Mouse (Mus musculus) forebrain, embryonic 10.5 days (tissue): ENCODE data around the gene B4galnt2. TPM values are rescaled to one million over a fixed set of nuclear protein-coding genes. Genes with fewer than 3 reads are reported as not detected.
"Not testable (repeated sequence)": the region's sequence is repeated elsewhere in the genome, so short reads cannot be mapped to it uniquely, and the experiment has no call there.

Experiments
- DNase-seq: peaks from one replicate; pipeline ENCODE4 v3.0.0-alpha.2; 2017; ENCODE audit warnings: low spot score; ENCODE audit errors: extremely low spot score
- H3K27ac ChIP-seq: fragments of 300-500 bp; sonication (generic); 2 replicates; pipeline ENCODE4 v1.5.1; 2016; ENCODE audit warnings: mild to moderate bottlenecking
- H3K27me3 ChIP-seq: fragments of 300-500 bp; sonication (generic); 2 replicates; pipeline ENCODE4 v1.6.1; 2016; ENCODE audit warnings: mild to moderate bottlenecking; ENCODE audit not compliant: poor library complexity, severe bottlenecking
- H3K36me3 ChIP-seq: fragments of 300-500 bp; sonication (generic); replicated peaks from 2 replicates; pipeline ENCODE4 v1.6.1; 2016; ENCODE audit warnings: mild to moderate bottlenecking, moderate library complexity
- H3K4me1 ChIP-seq: fragments of 300-500 bp; sonication (generic); 2 replicates; pipeline ENCODE4 v1.6.1; 2016
- H3K4me3 ChIP-seq: fragments of 300-500 bp; sonication (generic); 2 replicates; pipeline ENCODE4 v1.5.1; 2016; ENCODE audit warnings: mild to moderate bottlenecking, moderate library complexity
- H3K9me3 ChIP-seq: fragments of 300-500 bp; sonication (generic); 2 replicates; pipeline ENCODE4 v1.6.1; 2016; ENCODE audit warnings: mild to moderate bottlenecking, moderate library complexity
- WGBS: fragments of 180-500 bp; shearing (Covaris S2); methylation state at CpG from one replicate; pipeline ENCODE4 v1.1.7; 2016; 5-methylcytosine and 5-hydroxymethylcytosine counted together
- polyA plus RNA-seq: library from polyadenylated mRNA; unstranded; fragments of >200 nt; fragmentation: Nextera tagmentation; extraction: Ambion mirVana; gene quantifications from 2 replicates; pipeline ENCODE4 v1.2.1, GENCODE M21; 2016

B4galnt2 gene
- polyA plus RNA-seq, result not detected in 2 replicates

DNA sequence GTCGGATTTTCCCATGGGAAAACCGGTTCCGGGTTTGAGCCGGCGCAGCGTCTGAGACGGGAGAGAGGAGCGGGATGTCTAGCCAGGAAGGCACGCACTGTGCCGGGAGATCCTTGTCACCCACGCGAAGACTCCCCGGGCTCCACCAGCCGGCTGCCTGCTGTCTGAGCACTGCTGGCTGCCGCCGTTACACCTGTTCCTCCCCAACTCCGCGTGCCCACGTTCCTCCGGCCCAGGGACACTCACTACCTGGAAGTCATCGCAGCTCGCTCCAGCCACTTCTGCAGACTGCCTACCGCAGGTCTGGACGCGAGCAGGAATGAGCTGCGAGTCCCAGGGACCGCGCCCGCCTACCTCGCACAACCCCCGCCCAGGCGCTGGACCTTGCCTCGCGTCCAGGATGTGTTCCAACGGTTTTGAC is at the start of gene B4galnt2:
TSS of gene B4galnt2 (minus strand) at position 321 of the 421 bp plus-strand sequence.
- no peak for DNase-seq
- peaks cover 92% of the 10 kb centered on the region for H3K27me3 ChIP-seq

DNA sequence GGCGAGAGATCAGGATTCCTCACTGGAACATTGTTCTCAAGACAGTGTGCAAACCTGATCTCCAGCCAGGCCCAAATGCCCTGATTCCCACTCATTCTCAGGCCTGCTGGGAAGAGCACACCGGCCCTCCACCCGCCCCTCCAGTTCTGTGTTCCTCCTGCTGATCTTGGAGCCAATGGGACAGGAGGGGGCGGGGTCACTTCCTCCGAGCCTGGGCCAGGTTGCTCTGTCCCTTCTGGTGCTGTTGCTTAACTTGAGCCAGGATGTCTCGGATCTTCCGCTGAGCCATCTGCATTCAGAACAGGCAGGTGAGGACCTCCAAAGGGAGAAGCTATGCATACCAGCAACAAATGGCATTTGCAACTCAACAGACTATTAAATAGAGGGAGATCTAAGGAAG is 48.6 kb upstream of the B4galnt2 start:
- H3K36me3 ChIP-seq, result peaks cover 98% of the 10 kb centered on the region
- H3K27me3 ChIP-seq, result no peaks in the 10 kb centered on the region
- H3K4me3 ChIP-seq, result no peak overlapping the region

More for the DNA sequence above, at the start of gene B4galnt2:
- Histone ChIP-seq H3K9me3 (no peaks in the 10 kb centered on the region), H3K27ac (no peak within 1 kb of the TSS), H3K36me3 (no peaks in the 10 kb centered on the region), H3K4me1 (peaks cover 33% of the 10 kb centered on the region), H3K4me3 (peak within 1 kb of the TSS; percentile 41)
- WGBS, result under 1% methylated on average over 35 of the region's 35 CpGs

GRCm38 (mm10) chr11:95959152-95959551 is 44.5 kb upstream of the B4galnt2 start:
- Histone ChIP-seq H3K36me3 (peaks cover 78% of the 10 kb centered on the region), H3K4me3 (no peak overlapping the region), H3K9me3 (no peaks in the 10 kb centered on the region), H3K27me3 (no peaks in the 10 kb centered on the region), H3K4me1 (peaks cover 25% of the 10 kb centered on the region), H3K27ac (no peak overlapping the region)
- WGBS, result 62% methylated on average over 6 of the region's 6 CpGs
- no peak for DNase-seq

More for the DNA sequence above, 48.6 kb upstream of the B4galnt2 start:
- DNase-seq, result no peak
- Histone ChIP-seq H3K4me1 (peaks cover 12% of the 10 kb centered on the region), H3K27ac (no peak overlapping the region), H3K9me3 (no peaks in the 10 kb centered on the region)
- 80% methylated on average over 7 of the region's 7 CpGs for WGBS

- H3K4me1 ChIP-seq, result peaks cover 25% of the 10 kb centered on the region
- H3K36me3 ChIP-seq, result peaks cover 70% of the 10 kb centered on the region
- no peaks in the 10 kb centered on the region for H3K27me3 ChIP-seq
- no peak for DNase-seq
- WGBS, result 66% methylated on average over 9 of the region's 9 CpGs
- H3K4me3 ChIP-seq, result no peak overlapping the region
- no peak overlapping the region for H3K27ac ChIP-seq
- H3K9me3 ChIP-seq, result no peaks in the 10 kb centered on the region
Observed at GRCm38 (mm10) chr11:95958251-95958650, 43.6 kb upstream of the B4galnt2 start.

GRCm38 (mm10) chr11:95957407-95957806 is 42.7 kb upstream of the B4galnt2 start:
- Histone ChIP-seq H3K27me3 (no peaks in the 10 kb centered on the region), H3K9me3 (no peaks in the 10 kb centered on the region), H3K27ac (no peak overlapping the region), H3K4me3 (no peak overlapping the region), H3K36me3 (peaks cover 62% of the 10 kb centered on the region), H3K4me1 (peaks cover 25% of the 10 kb centered on the region)
- DNase-seq, result no peak
- WGBS, result 75% methylated on average over 7 of the region's 7 CpGs

DNA sequence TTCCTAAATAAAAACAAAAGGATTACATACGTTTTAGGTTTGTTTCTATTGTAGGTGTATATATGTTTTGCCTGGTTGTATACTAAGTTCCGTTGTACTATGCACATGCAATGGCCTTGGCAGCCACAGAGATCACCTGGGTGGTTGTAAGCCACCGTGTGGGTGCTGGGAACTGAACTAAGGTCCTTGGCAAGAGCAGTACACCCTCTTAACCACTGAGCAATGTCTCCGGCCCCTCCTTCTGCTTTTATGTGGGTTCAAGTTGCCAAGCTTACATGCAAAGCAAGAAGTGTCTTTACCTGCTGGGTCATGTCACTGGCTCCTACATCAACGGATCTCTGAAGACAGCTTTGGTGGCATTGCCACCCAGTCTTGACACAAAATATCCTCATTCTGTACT is 38.6 kb upstream of the B4galnt2 start:
- H3K27ac ChIP-seq, result no peak overlapping the region
- H3K4me1 ChIP-seq, result peaks cover 14% of the 10 kb centered on the region
- H3K36me3 ChIP-seq, result peaks cover 22% of the 10 kb centered on the region
- no peaks in the 10 kb centered on the region for H3K9me3 ChIP-seq
- WGBS, result 86% methylated on average over 5 of the region's 5 CpGs
- H3K4me3 ChIP-seq, result no peak overlapping the region
- no peak for DNase-seq
- H3K27me3 ChIP-seq, result no peaks in the 10 kb centered on the region

DNA sequence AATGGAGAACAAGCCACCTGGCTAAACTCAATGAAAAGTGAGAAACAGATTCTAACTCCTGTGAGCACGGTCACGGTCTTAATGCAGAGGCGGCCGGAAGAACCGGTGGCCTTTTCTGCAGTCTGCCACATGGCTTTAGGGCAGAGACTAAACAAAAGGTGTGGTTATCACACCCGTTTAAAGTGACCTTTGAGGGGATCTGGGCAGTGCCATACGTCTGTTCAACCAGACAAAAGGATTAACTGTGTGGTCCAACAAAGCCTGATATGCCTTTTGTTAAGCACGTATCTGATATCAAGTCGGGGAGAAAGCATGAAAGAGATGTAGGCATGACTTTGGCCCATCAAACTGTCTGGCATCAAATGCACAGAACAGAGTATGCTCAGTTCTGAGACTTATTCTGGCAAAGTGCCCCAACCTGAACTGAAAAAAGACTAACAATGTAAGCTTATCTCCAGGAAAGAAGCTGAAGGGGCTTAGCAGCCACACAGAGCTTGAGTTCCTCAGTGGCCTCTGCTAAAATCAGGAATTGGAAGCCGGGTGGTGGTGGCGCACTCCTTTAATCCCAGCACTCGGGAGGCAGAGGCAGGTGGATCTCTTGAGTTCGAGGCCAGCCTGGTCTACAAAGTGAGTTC is 31.3 kb upstream of the B4galnt2 start:
- 65% methylated on average over 13 of the region's 13 CpGs for WGBS
- Histone ChIP-seq H3K36me3 (no peaks in the 10 kb centered on the region), H3K27ac (no peak overlapping the region), H3K27me3 (no peaks in the 10 kb centered on the region), H3K9me3 (no peaks in the 10 kb centered on the region), H3K4me3 (no peak overlapping the region), H3K4me1 (no peaks in the 10 kb centered on the region)
- DNase-seq, result no peak

- H3K27me3 ChIP-seq, result 0 out of 2 replicates have a peak, but pooled peaks cover 4% of the 10 kb centered on the region
- no peak overlapping the region for H3K27ac ChIP-seq
- no peaks in the 10 kb centered on the region for H3K4me1 ChIP-seq
- no peak for DNase-seq
- WGBS, result 39% methylated on average over 11 of the region's 11 CpGs
- no peaks in the 10 kb centered on the region for H3K36me3 ChIP-seq
- no peaks in the 10 kb centered on the region for H3K9me3 ChIP-seq
- no peak overlapping the region for H3K4me3 ChIP-seq
Observed at GRCm38 (mm10) chr11:95939828-95940507, 25.3 kb upstream of the B4galnt2 start.

GRCm38 (mm10) chr11:95936409-95936808 is 21.7 kb upstream of the B4galnt2 start:
- Histone ChIP-seq H3K27me3 (0 out of 2 replicates have a peak, but pooled peaks cover 4% of the 10 kb centered on the region), H3K9me3 (no peaks in the 10 kb centered on the region), H3K27ac (no peak overlapping the region), H3K4me1 (no peaks in the 10 kb centered on the region), H3K36me3 (no peaks in the 10 kb centered on the region), H3K4me3 (no peak overlapping the region)
- DNase-seq, result no peak
- WGBS, result 87% methylated on average over 6 of the region's 6 CpGs

GRCm38 (mm10) chr11:95932168-95932567 is 17.5 kb upstream of the B4galnt2 start:
- not testable (repeated sequence) for H3K4me3 ChIP-seq, H3K4me1 ChIP-seq, H3K36me3 ChIP-seq, DNase-seq, H3K27me3 ChIP-seq, H3K27ac ChIP-seq, H3K9me3 ChIP-seq
- WGBS, result 90% methylated on average over 8 of the region's 10 CpGs

GRCm38 (mm10) chr11:95926398-95926797 is 11.7 kb upstream of the B4galnt2 start:
- no peak overlapping the region for H3K27ac ChIP-seq
- H3K4me3 ChIP-seq, result no peak overlapping the region
- peaks cover 33% of the 10 kb centered on the region for H3K27me3 ChIP-seq
- DNase-seq, result no peak
- 78% methylated on average over 4 of the region's 4 CpGs for WGBS
- no peaks in the 10 kb centered on the region for H3K36me3 ChIP-seq
- 0 out of 2 replicates have a peak, but pooled peaks cover 10% of the 10 kb centered on the region for H3K9me3 ChIP-seq
- peaks cover 23% of the 10 kb centered on the region for H3K4me1 ChIP-seq

- Histone ChIP-seq H3K27me3 (peaks cover 38% of the 10 kb centered on the region), H3K27ac (no peak overlapping the region), H3K4me1 (peaks cover 23% of the 10 kb centered on the region), H3K9me3 (0 out of 2 replicates have a peak, but pooled peaks cover 10% of the 10 kb centered on the region), H3K36me3 (no peaks in the 10 kb centered on the region), H3K4me3 (no peak overlapping the region)
- 97% methylated on average over 5 of the region's 5 CpGs for WGBS
- DNase-seq, result no peak
Observed at GRCm38 (mm10) chr11:95925976-95926375, 11.3 kb upstream of the B4galnt2 start.

DNA sequence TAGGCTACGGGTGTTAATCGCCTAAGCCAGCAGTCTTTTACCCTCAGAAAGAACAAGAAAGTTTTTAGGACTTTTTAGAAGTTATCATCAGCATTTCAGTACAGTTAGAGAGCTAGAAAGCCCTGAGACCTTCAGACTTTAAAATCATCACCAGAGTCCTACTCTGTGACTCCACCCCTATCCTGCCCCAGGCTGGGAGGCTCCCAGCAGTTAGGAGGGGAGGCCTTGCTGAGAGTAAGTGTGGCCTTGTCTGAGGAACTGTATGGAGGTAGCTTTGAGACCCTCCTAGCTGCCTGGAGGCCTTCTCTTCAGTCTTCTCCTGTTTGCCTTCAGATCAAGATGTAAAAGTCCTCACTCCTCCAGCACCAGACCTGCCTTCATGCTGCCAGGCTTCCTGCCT is 9.5 kb upstream of the B4galnt2 start:
- H3K27ac ChIP-seq, result 0 out of 2 replicates have a peak overlapping the region, but pooled peaks have one; percentile 8
- H3K27me3 ChIP-seq, result peaks cover 55% of the 10 kb centered on the region
- WGBS, result 4% methylated on average over 2 of the region's 2 CpGs
- H3K4me3 ChIP-seq, result no peak overlapping the region
- DNase-seq, result no peak
- H3K9me3 ChIP-seq, result 0 out of 2 replicates have a peak, but pooled peaks cover 10% of the 10 kb centered on the region
- peaks cover 23% of the 10 kb centered on the region for H3K4me1 ChIP-seq
- H3K36me3 ChIP-seq, result no peaks in the 10 kb centered on the region
